Mouse (Mus musculus): ENCODE results near the gene Macrod2.

GRCm38 (mm10) chr2:141024316-141025043 is 629.4 kb downstream of the Macrod2 start:
- TF ChIP-seq CTCF (IDR thresholded peaks at IDR 0.05; ENCODE audit: control insufficient read depth, insufficient read depth, insufficient read length) (no peak), MYOD1 (IDR thresholded peaks at IDR 0.05; ENCODE audit: control insufficient read depth, insufficient read length, low read depth) (no peak), MAX (IDR thresholded peaks at IDR 0.05) (no peak)

Measured in C2C12 (cell line).